Mouse (Mus musculus) gastrocnemius, postnatal 25 days (tissue): ENCODE measurements at regions not wholly inside any gene's neighbourhood (a gene's known extent, or its start where the extent isn't known, plus 50 kb on each side); places are given as distances from the start of the nearest gene placed in this dataset.

ENCODE experiments used
- DNase-seq: peaks from one replicate; pipeline ENCODE4 v3.0.0; 2022

- DNase-seq = no peak
Observed at GRCm38 (mm10) chr6:10970587-10971138, 936.6 kb downstream of the Ndufa4 start.

- DNase-seq = peak; percentile 15
Observed at GRCm38 (mm10) chr6:10969841-10970536, 937.3 kb downstream of the Ndufa4 start.

- no peak for DNase-seq
Observed at GRCm38 (mm10) chr6:10943545-10943944, 963.8 kb downstream of the Ndufa4 start.

GRCm38 (mm10) chr6:10941470-10941869 is 965.8 kb downstream of the Ndufa4 start:
- DNase-seq = no peak
